ENCODE assay signal across 30 mouse cellular contexts in the genomic region with DNA sequence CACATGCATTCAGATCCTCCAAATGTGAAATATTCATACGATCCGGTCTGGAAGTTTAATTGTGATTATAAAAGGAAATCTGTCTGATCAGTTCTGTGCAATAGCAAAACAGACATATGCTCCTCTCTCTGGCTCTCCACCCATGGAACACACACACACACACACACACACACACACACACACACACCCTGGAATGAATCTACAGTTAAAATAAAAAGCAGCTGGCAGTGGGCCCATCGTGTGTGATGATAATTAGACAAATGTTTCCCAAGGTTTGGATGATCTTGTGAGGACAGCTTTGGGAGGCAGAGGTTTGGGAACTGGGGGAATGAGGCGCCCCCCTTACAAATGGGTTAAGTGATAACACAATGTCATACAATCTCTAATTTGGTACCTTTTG. TPM values are rescaled to one million over a fixed set of nuclear protein-coding genes. Genes with fewer than 3 reads are reported as not detected.
DNase-seq lines count a peak whose midpoint lies in the region; ATAC-seq and TF ChIP-seq lines count a peak whose summit lies in the region.
"Had no signal": no experiment of that assay in that cellular context is flagged by ENCODE, and none has a peak within 500 bp of the region (broad histone marks: within the 10 kb centered on the region; RNA-seq: fewer than 3 reads in every experiment).

No protein-coding gene starts in this region.

- no peak for ATAC-seq in forebrain, postnatal 0 days
- no peak for ATAC-seq in forebrain, embryonic 13.5 days
- no peak for ATAC-seq in limb, embryonic 11.5 days (ENCODE audit: insufficient number of reproducible peaks, low FRiP score, low TSS enrichment, low read depth)
- no peak for ATAC-seq in embryonic facial prominence, embryonic 14.5 days (ENCODE audit: low read depth)
- ATAC-seq in hindbrain, embryonic 12.5 days (ENCODE audit: low FRiP score) = no peak
- ATAC-seq: CD4-positive, CD25-positive, alpha-beta regulatory T cell, adult 4 months; hindbrain, embryonic 16.5 days; intestine, postnatal 0 days; liver, embryonic 12.5 days; midbrain, embryonic 15.5 days had no signal

- no peaks in the 10 kb centered on the region for H3K9me3 ChIP-seq in forebrain, postnatal 0 days (ENCODE audit: low read length)
- no peaks in the 10 kb centered on the region for H3K9me3 ChIP-seq in forebrain, embryonic 13.5 days (replicated peaks)
- no peaks in the 10 kb centered on the region for H3K9me3 ChIP-seq in limb, embryonic 11.5 days (ENCODE audit: control insufficient read depth, low read length)
- no peaks in the 10 kb centered on the region for H3K9me3 ChIP-seq in limb, embryonic 10.5 days (replicated peaks)
- no peaks in the 10 kb centered on the region for H3K9me3 ChIP-seq in embryonic facial prominence, embryonic 14.5 days (ENCODE audit: control insufficient read depth, low read length)
- no peaks in the 10 kb centered on the region for H3K9me3 ChIP-seq in hindbrain, embryonic 12.5 days (replicated peaks)
- H3K9me3 ChIP-seq: liver, embryonic 12.5 days; midbrain, embryonic 15.5 days; neural tube, embryonic 13.5 days had no signal

- DNase-seq in forebrain, postnatal 0 days = peak; percentile 48
- peak; percentile 18 for DNase-seq in limb, embryonic 11.5 days (ENCODE audit: low spot score)
- no peak for DNase-seq in limb, embryonic 10.5 days (ENCODE audit: low spot score)
- DNase-seq in brain, embryonic 14.5 days (ENCODE audit: low read depth) = peak; percentile 59
- DNase-seq in embryonic facial prominence, embryonic 14.5 days (ENCODE audit: low spot score) = peak; percentile 60
- no peak for DNase-seq in adrenal gland, adult 8-10 months
- DNase-seq: adrenal gland, postnatal 25 days; cerebellum, adult 9-10 months; gastrocnemius, postnatal 36 days; kidney, postnatal 36 days; left cerebral cortex, postnatal 4 days; lung, adult 18-20 months; lung, postnatal 36 days; right cerebral cortex, adult 18-20 months; thymus, adult 18-20 months; thymus, postnatal 4 days had no signal

- no peaks in the 10 kb centered on the region for H3K36me3 ChIP-seq in forebrain, postnatal 0 days (ENCODE audit: insufficient read depth)
- no peaks in the 10 kb centered on the region for H3K36me3 ChIP-seq in forebrain, embryonic 13.5 days (ENCODE audit: poor library complexity, severe bottlenecking)
- H3K36me3 ChIP-seq in limb, embryonic 11.5 days (ENCODE audit: control insufficient read depth, insufficient read depth, low read length) = no peaks in the 10 kb centered on the region
- no peaks in the 10 kb centered on the region for H3K36me3 ChIP-seq in limb, embryonic 10.5 days
- no peaks in the 10 kb centered on the region for H3K36me3 ChIP-seq in embryonic facial prominence, embryonic 14.5 days (ENCODE audit: control insufficient read depth, insufficient read depth, low read length)
- H3K36me3 ChIP-seq in hindbrain, embryonic 12.5 days = no peaks in the 10 kb centered on the region
- H3K36me3 ChIP-seq: liver, embryonic 12.5 days; midbrain, embryonic 15.5 days; neural tube, embryonic 13.5 days had no signal

- no peak overlapping the region for H3K4me3 ChIP-seq in forebrain, postnatal 0 days (ENCODE audit: low read depth, low read length)
- H3K4me3 ChIP-seq in forebrain, embryonic 13.5 days = no peak overlapping the region
- H3K4me3 ChIP-seq in limb, embryonic 11.5 days (ENCODE audit: low read depth, low read length) = no peak overlapping the region
- H3K4me3 ChIP-seq in limb, embryonic 10.5 days = no peak overlapping the region
- H3K4me3 ChIP-seq in embryonic facial prominence, embryonic 14.5 days (ENCODE audit: low read depth, low read length) = no peak overlapping the region
- no peak overlapping the region for H3K4me3 ChIP-seq in hindbrain, embryonic 12.5 days
- H3K4me3 ChIP-seq: erythroblast, embryonic 14.5 days; left cerebral cortex, adult 2 months; liver, embryonic 12.5 days; megakaryocyte, embryonic 14.5 days; midbrain, embryonic 15.5 days; neural tube, embryonic 13.5 days had no signal

- H3K4me1 ChIP-seq in forebrain, postnatal 0 days (ENCODE audit: insufficient read depth) = no peaks in the 10 kb centered on the region
- H3K4me1 ChIP-seq in forebrain, embryonic 13.5 days = no peaks in the 10 kb centered on the region
- peaks cover 5% of the 10 kb centered on the region; the same call in 1 of the 2 replicates for H3K4me1 ChIP-seq in limb, embryonic 11.5 days (ENCODE audit: control insufficient read depth, insufficient read depth, low read length)
- H3K4me1 ChIP-seq in limb, embryonic 10.5 days = peaks cover 21% of the 10 kb centered on the region
- H3K4me1 ChIP-seq in embryonic facial prominence, embryonic 14.5 days (ENCODE audit: control insufficient read depth, insufficient read depth, low read length) = peaks cover 3% of the 10 kb centered on the region; the same call in 1 of the 2 replicates
- 0 out of 2 replicates have a peak, but pooled peaks cover 3% of the 10 kb centered on the region for H3K4me1 ChIP-seq in hindbrain, embryonic 12.5 days
- H3K4me1 ChIP-seq: liver, embryonic 12.5 days; megakaryocyte, embryonic 14.5 days; midbrain, embryonic 15.5 days had no signal

- no peak for TF ChIP-seq CTCF in forebrain, postnatal 0 days (IDR thresholded peaks at IDR 0.05; ENCODE audit: low read depth)
- TF ChIP-seq CTCF in brain, embryonic 14.5 days (IDR thresholded peaks at IDR 0.05; ENCODE audit: borderline replicate concordance, extremely low read depth, insufficient read depth, insufficient read length) = no peak

- H3K27me3 ChIP-seq in forebrain, postnatal 0 days (ENCODE audit: insufficient read depth, low read length) = no peaks in the 10 kb centered on the region
- peaks cover 37% of the 10 kb centered on the region for H3K27me3 ChIP-seq in forebrain, embryonic 13.5 days
- no peaks in the 10 kb centered on the region for H3K27me3 ChIP-seq in limb, embryonic 11.5 days (ENCODE audit: control insufficient read depth, insufficient read depth, low read length)
- peaks cover 26% of the 10 kb centered on the region; the same call in 1 of the 2 replicates for H3K27me3 ChIP-seq in limb, embryonic 10.5 days (ENCODE audit: low read depth, poor library complexity, severe bottlenecking)
- H3K27me3 ChIP-seq in embryonic facial prominence, embryonic 14.5 days (replicated peaks; ENCODE audit: control insufficient read depth, insufficient read depth, low read length) = no peaks in the 10 kb centered on the region
- H3K27me3 ChIP-seq in hindbrain, embryonic 12.5 days = no peaks in the 10 kb centered on the region

- no peak overlapping the region for H3K9ac ChIP-seq in forebrain, postnatal 0 days
- no peak overlapping the region for H3K9ac ChIP-seq in forebrain, embryonic 13.5 days
- H3K9ac ChIP-seq in limb, embryonic 11.5 days (ENCODE audit: low read length) = no peak overlapping the region
- no peak overlapping the region for H3K9ac ChIP-seq in embryonic facial prominence, embryonic 14.5 days (ENCODE audit: low read depth, low read length)
- no peak overlapping the region for H3K9ac ChIP-seq in hindbrain, embryonic 12.5 days
- H3K9ac ChIP-seq: liver, embryonic 12.5 days; midbrain, embryonic 15.5 days; neural tube, embryonic 13.5 days had no signal

- 51% methylated on average over 4 of the region's 4 CpGs for WGBS in forebrain, postnatal 0 days
- 77% methylated on average over 4 of the region's 4 CpGs for WGBS in forebrain, embryonic 13.5 days
- 75% methylated on average over 4 of the region's 4 CpGs for WGBS in limb, embryonic 11.5 days
- 77% methylated on average over 4 of the region's 4 CpGs for WGBS in limb, embryonic 10.5 days
- WGBS in embryonic facial prominence, embryonic 14.5 days = 53% methylated on average over 4 of the region's 4 CpGs
- WGBS in hindbrain, embryonic 12.5 days = 86% methylated on average over 4 of the region's 4 CpGs

- H3K4me2 ChIP-seq in forebrain, postnatal 0 days (ENCODE audit: low read depth) = no peak overlapping the region
- H3K4me2 ChIP-seq in forebrain, embryonic 13.5 days = no peak overlapping the region
- H3K4me2 ChIP-seq in limb, embryonic 11.5 days (ENCODE audit: low read depth, severe bottlenecking) = no peak overlapping the region
- peak overlapping the region; percentile 25 for H3K4me2 ChIP-seq in embryonic facial prominence, embryonic 14.5 days (ENCODE audit: low read depth, low read length)
- no peak overlapping the region for H3K4me2 ChIP-seq in hindbrain, embryonic 12.5 days (replicated peaks)
- H3K4me2 ChIP-seq: liver, embryonic 12.5 days; midbrain, embryonic 15.5 days; neural tube, embryonic 13.5 days had no signal

- no peak for TF ChIP-seq POLR2A in brain, embryonic 14.5 days (IDR thresholded peaks at IDR 0.05; ENCODE audit: borderline replicate concordance, extremely low read depth, insufficient read depth, insufficient read length, poor library complexity, severe bottlenecking)

- H3K27ac ChIP-seq in forebrain, postnatal 0 days (ENCODE audit: low read depth, low read length) = no peak overlapping the region
- H3K27ac ChIP-seq in forebrain, embryonic 13.5 days = no peak overlapping the region
- H3K27ac ChIP-seq in limb, embryonic 11.5 days (replicated peaks; ENCODE audit: low read depth, low read length) = no peak overlapping the region
- H3K27ac ChIP-seq in limb, embryonic 10.5 days = no peak overlapping the region
- no peak overlapping the region for H3K27ac ChIP-seq in embryonic facial prominence, embryonic 14.5 days (replicated peaks; ENCODE audit: low read depth, low read length)
- no peak overlapping the region for H3K27ac ChIP-seq in hindbrain, embryonic 12.5 days
- H3K27ac ChIP-seq: left cerebral cortex, adult 2 months; liver, embryonic 12.5 days; midbrain, embryonic 15.5 days; neural tube, embryonic 13.5 days had no signal

RNA-seq across cellular contexts. Expression of a gene that starts 25.2 kb away (rescaled TPM):
- total RNA-seq in forebrain, postnatal 0 days (2014; rRNA removed) = 0.69 TPM in 1 of 2 replicates, not detected in the other
- 0.74 and 1.6 TPM in 2 replicates for polyA plus RNA-seq in forebrain, postnatal 0 days (2015; fragmentation: Nextera tagmentation; extraction: Ambion mirVana)
- 0.81 and 2.6 TPM in 2 replicates for polyA plus RNA-seq in forebrain, embryonic 13.5 days (2015; fragmentation: Nextera tagmentation; extraction: Ambion mirVana)
- 1.4 and 1.8 TPM in 2 replicates for polyA plus RNA-seq in limb, embryonic 11.5 days (2014; fragmentation: Nextera tagmentation; extraction: Ambion mirVana)
- 0.70 and 1.5 TPM in 2 replicates for polyA plus RNA-seq in limb, embryonic 10.5 days (2016; fragmentation: Nextera tagmentation; extraction: Ambion mirVana)
- polyA plus RNA-seq in brain, embryonic 14.5 days (2012; rRNA removed) = 0.71 and 0.98 TPM in 2 replicates
- 1.5 and 2.4 TPM in 2 replicates for polyA plus RNA-seq in embryonic facial prominence, embryonic 14.5 days (2014; fragmentation: Nextera tagmentation; extraction: Ambion mirVana)
- polyA plus RNA-seq in hindbrain, embryonic 12.5 days (2016; fragmentation: Nextera tagmentation; extraction: Ambion mirVana) = 0.74 TPM in 1 of 2 replicates, not detected in the other
- total RNA-seq in adrenal gland, adult 8-10 months (2022) = under 1 TPM in 2 of 4 experiments, not detected in 2; 0.65 to 0.80 TPM
- total RNA-seq: adrenal gland, postnatal 25 days; gastrocnemius, adult 18-20 months; gastrocnemius, postnatal 36 days; heart, adult 8-10 months; hematopoietic stem cell, adult 5-6 weeks; left cerebral cortex, adult 2 months; left cerebral cortex, postnatal 4 days had no signal

Comparison
In these comparisons a context has a peak if more than half of its experiments do, and no peak if none do; other contexts are left out.
1. DNase-seq: peak in forebrain, postnatal 0 days (single experiment), limb, embryonic 11.5 days (single experiment), brain, embryonic 14.5 days (single experiment) and embryonic facial prominence, embryonic 14.5 days (single experiment); none in limb, embryonic 10.5 days (single experiment) and adrenal gland, adult 8-10 months (single experiment).